Mouse (Mus musculus): Measurements from ENCODE around the gene Themis2.

Themis2 gene

DNA sequence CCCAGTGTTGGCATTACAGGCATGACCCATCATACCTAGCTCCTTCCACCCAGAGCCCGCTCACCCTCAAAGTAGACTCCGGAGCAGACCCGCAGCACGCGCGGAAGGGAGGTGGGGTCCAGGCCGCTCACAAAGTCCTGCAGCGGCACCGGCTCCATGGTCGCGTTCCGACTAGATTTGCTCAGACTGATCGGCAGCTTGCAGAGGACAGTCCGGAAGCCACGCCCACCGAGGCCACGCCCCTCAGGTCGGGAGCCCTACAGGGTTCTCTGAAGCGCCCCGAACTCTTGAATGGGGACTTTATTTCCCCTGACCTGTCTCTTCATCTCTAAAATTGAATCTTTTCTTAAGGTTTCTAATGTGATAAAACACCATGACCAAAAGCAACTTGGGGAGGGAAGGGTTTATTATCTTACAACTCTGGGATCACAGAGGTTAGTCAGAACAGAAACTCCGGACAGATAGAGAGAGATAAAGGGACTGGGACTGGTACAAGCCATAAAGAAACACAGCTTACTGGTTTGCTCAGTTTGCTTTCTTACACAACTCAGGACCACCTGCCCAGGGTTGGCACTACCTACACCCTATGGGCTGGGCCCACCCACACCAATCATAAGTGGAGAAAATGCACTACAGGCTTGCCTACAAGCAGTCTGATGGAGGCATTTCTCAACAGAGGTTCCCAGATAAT, at the start of gene Themis2:
Gene Themis2 (minus strand): TSS at position 192 of the 691 bp plus-strand sequence.
- DNase-seq (ENCODE audit: low spot score in 2 of 2) = peak in 1 of 2 experiments; percentile 13

- no peak for DNase-seq (ENCODE audit: low spot score in 2 of 2)
These were observed 47.5 kb upstream of the Themis2 start for GRCm38 (mm10) chr4:132843705-132844071.

GRCm38 (mm10) chr4:132842970-132843704, 47.0 kb upstream of the Themis2 start, which contains the start of gene Ppp1r8:
Gene Ppp1r8 (minus strand): TSS chr4:132843169.
- peak; percentile 74 to 85 for DNase-seq (ENCODE audit: low spot score in 2 of 2)

GRCm38 (mm10) chr4:132842281-132842906, 46.2 kb upstream of the Themis2 start:
- peak in 1 of 2 experiments; percentile 21 for DNase-seq (ENCODE audit: low spot score in 2 of 2)

DNA sequence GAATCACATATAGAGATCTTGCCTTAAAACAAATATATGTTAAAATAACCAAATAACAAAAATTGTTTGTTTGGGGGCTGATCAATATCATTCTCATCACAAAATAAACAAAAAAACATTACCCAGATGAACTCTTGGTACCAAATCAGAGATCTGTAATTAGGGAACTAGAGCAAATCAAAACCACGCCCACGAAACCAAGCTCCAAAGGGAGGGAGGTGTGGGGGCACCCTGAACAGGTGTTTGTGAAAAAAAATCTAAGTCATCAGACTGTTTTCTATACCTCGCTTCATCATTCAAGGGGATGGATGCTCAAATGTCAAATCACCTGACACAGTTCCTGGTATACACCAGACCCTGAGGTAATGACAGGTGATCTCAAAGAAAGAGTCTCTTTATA, 45.3 kb upstream of the Themis2 start:
- no peak for DNase-seq (ENCODE audit: low spot score in 2 of 2)

GRCm38 (mm10) chr4:132823614-132824366, 27.6 kb upstream of the Themis2 start:
- DNase-seq (ENCODE audit: low spot score in 2 of 2) = peak; percentile 42 to 58

GRCm38 (mm10) chr4:132818442-132818841, 22.3 kb upstream of the Themis2 start:
- no peak for DNase-seq (ENCODE audit: low spot score in 2 of 2)

DNA sequence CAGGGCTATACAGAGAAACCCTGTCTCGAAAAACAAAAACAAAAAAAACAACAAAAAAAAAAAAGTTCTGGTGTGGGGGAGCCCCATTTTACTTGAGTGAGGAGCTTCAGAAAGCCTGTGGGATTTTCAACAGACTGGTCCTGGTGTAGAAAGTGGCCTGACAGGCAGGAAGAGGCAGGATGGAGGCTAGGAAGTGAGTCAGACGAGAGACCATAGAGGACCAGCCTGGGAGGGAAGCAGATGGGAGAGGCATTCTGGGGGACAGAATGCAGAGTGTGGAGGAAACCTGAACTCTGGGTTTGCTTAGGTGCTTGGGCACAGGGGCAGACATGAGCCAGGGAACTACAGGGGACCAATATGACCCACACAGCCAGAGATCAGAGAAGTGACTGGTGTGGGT, 20.7 kb upstream of the Themis2 start:
- no peak for DNase-seq (ENCODE audit: low spot score in 2 of 2)

DNA sequence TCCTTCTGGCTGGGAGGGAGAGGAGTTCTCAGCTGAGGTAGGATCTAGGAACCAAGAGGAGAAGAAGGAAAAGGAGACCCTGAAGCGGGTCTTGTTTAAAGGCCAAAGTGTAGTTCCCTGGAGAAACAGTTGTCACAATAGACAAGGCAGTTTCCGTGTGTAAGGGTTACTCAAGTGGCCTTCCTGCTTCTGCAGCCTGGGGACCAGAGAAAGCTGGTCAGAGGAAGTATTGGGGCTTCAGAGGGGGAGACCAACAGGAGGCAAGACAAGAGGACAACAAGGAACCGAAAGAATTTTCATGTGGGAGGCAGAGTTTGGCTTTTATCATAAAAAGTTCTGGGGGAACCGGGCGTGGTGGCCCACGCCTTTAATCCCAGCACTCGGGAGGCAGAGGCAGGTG, 20.2 kb upstream of the Themis2 start:
- no peak for DNase-seq (ENCODE audit: low spot score in 2 of 2)

GRCm38 (mm10) chr4:132809621-132810020, 13.4 kb upstream of the Themis2 start:
- no peak for DNase-seq (ENCODE audit: low spot score in 2 of 2)

GRCm38 (mm10) chr4:132807771-132808641, 11.8 kb upstream of the Themis2 start:
- no peak for DNase-seq (ENCODE audit: low spot score in 2 of 2)

GRCm38 (mm10) chr4:132806620-132807191, 10.5 kb upstream of the Themis2 start:
- DNase-seq (ENCODE audit: low spot score in 2 of 2) = no peak

DNA sequence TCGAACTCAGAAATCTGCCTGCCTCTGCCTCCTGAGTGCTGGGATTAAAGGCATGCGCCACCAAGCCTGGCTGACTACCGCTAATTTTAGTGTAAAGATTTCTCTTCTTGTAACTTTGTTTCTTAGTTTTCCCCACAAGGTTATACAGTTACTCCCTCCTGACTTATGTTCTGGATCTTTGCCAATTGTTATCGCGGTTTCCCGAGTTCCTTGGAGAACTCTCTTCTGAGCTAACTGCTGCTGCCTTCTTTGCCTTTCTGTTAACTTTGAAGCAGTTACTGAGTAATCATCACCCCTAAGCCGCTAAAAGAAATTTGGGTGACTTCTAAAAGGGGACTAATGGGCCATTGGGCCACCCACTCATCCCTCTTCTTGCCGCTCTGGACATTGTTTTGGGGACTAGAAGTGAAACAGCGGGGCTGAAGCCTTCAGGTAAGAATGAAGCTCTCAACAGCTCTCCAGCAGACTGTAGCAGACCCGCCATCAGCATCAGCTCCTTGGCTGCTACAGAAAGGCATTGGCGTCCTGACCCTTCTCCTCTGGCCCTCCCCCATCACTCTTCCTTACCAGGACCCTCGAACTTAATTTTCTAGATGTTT, 9.5 kb upstream of the Themis2 start:
- DNase-seq (ENCODE audit: low spot score in 2 of 2) = no peak

DNA sequence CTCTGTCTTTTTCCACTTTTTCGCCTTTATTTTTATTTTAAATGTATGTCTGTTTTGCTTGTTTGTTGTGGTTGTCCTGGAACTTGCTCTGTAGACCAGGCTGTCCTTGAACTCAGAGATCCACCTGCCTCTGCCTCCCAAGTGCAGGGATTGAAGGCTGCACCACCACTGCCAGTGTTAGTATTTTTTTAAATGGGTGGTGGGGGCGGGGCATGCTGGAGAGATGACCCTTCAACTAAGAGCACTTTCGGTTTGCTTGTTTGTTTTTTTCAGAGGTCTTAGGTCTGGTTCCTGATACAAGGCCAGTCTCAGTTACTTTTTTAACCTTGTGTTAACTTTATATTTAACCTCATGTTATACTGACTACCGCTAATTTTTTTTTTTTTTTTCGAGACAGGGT, 9.0 kb upstream of the Themis2 start:
- no peak for DNase-seq (ENCODE audit: low spot score in 2 of 2)

DNA sequence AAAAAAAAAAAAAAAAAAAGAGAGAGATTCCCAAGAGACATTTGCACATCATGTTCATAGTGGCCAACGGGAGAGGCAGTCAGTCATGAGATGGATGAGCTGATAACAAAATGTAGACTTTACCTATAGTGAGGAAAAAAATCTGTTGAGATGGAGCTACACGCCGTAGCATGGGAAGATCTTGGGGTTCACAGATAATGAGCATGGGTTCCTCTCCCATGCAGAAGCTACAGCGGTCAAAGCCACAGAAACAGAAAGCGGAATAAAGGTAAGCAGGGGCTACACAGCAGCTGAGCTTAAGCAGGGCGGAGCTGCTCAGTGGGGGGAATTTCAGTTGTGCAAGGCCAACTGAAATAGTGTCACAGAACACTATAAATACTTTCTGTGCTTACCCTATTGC, 8.1 kb upstream of the Themis2 start:
- DNase-seq (ENCODE audit: low spot score in 2 of 2) = no peak

GRCm38 (mm10) chr4:132803876-132804275, 7.7 kb upstream of the Themis2 start:
- no peak for DNase-seq (ENCODE audit: low spot score in 2 of 2)

DNA sequence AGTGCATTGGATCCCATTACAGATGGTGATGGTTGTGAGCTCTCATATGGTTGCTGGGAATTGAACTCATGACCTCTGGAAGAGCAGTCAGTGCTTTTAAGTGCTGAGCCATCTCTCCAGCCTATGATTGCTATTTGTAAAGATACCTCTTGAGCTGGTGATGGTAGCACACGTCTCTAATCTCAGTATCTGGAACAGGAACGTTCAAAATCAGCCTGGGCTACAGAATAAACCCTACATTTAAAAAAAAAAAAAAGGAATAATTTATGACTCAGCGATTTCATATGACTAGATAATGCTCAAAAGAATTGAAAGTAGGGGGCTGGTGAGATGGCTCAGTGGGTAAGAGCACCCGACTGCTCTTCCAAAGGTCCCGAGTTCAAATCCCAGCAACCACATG, 7.0 kb upstream of the Themis2 start:
- DNase-seq (ENCODE audit: low spot score in 2 of 2) = no peak

GRCm38 (mm10) chr4:132802171-132802637, 6.0 kb upstream of the Themis2 start:
- DNase-seq (ENCODE audit: low spot score in 2 of 2) = no peak

GRCm38 (mm10) chr4:132801176-132802077, 5.2 kb upstream of the Themis2 start:
- DNase-seq (ENCODE audit: low spot score in 2 of 2) = no peak
